Mouse (Mus musculus) testis, adult 2 months (tissue): ENCODE data around the gene Btnl10.

Experiments used
- CTCF ChIP-seq: fragments of 200-500 bp; IDR thresholded peaks from 2 replicates; pipeline ENCODE4 v1.5.1; 2012; ENCODE audit warnings: low read depth, mild to moderate bottlenecking, inconsistent platforms, low read length, moderate library complexity; ENCODE audit not compliant: control insufficient read depth, insufficient read depth, insufficient replicate concordance
- POLR2A ChIP-seq: fragments of 200-500 bp; IDR thresholded peaks from 2 replicates; pipeline ENCODE4 v1.6.1; 2012; ENCODE audit warnings: low read depth, mild to moderate bottlenecking, inconsistent platforms, low read length, moderate library complexity; ENCODE audit not compliant: control insufficient read depth

DNA sequence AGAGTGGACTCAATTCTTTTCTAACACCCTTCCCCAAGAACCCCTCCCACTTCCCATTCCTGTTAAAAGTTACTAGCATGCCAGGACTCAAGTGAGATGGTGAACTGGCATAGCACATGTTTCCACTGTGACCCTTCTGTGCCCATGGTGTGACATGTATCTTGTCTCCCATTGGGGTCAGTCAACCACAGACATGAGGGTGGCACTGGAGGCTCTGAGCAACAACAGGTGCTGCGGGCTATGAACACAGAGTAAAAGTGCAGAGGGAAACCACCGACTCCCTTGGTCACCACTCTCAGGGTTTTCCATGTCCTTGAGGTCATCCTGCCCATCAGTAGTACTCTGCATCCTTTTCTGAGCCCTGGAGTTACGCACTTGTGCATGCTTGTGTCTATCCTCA, 54.1 kb downstream of the Btnl10 start:
- TF ChIP-seq POLR2A (no peak), CTCF (no peak)
